Mouse (Mus musculus): ENCODE data around the gene Csmd2. TPM values are rescaled to one million over a fixed set of nuclear protein-coding genes. Genes with fewer than 3 reads are reported as not detected.
"Not testable (repeated sequence)": the region's sequence is repeated elsewhere in the genome, so short reads cannot be mapped to it uniquely, and the experiment has no call there.

Gene Csmd2
- polyA plus RNA-seq, 1 experiment = 0.17 TPM

DNA sequence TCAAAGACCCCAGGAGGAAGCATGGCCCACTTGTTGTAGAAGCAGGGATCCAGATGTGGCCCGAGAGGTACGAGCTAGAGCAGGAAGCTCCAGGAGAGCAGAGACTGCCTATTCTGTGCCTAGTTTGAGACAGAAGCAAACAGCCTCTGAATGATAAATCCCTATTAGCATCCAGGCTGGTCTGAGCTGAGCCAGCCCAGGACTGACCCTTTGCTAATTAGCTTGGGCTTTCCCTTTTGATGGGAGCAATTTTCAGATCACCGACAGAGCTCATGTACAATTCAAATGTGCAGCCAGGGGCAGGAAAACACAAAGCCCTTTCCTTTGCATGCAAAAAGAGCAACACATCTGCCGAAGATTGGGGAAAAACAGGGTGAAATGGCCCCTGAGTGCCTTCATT, 54.2 kb downstream of the Csmd2 start:
- H3K27ac ChIP-seq (ENCODE audit: insufficient read depth, low read depth, low read length) = no peak overlapping the region
- H3K4me3 ChIP-seq (ENCODE audit: insufficient read depth, low read length) = no peak overlapping the region
- no peak for TF ChIP-seq CTCF (IDR thresholded peaks at IDR 0.05; ENCODE audit: low read depth, low read length)
- no peak for TF ChIP-seq POLR2A (IDR thresholded peaks at IDR 0.05; ENCODE audit: borderline replicate concordance, low read depth, low read length)
- H3K4me1 ChIP-seq (ENCODE audit: control insufficient read depth, insufficient read depth, low read length) = no peaks in the 10 kb centered on the region

DNA sequence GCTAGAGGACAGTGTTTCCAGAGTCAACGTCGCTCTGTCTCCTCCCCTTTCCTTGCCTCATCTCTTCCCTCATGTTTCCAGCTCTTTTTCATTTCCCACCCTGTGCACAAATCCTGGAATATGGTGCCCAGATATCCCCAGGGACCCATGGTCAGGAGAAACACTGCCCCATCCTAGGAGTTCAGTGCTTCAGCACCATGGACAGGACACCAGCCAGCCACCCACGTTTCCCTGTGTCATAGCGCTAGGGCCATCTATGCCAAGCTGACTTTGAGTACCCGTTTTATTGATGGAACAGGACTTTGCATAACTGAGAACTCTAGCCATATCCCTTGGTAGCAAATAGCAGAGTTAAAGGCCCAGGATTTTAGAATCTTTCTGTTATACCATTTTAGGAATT, 55.0 kb downstream of the Csmd2 start:
- TF ChIP-seq POLR2A (IDR thresholded peaks at IDR 0.05; ENCODE audit: borderline replicate concordance, low read depth, low read length) (no peak), CTCF (IDR thresholded peaks at IDR 0.05; ENCODE audit: low read depth, low read length) (no peak)
- no peak overlapping the region for H3K4me3 ChIP-seq (ENCODE audit: insufficient read depth, low read length)
- no peaks in the 10 kb centered on the region for H3K4me1 ChIP-seq (ENCODE audit: control insufficient read depth, insufficient read depth, low read length)
- H3K27ac ChIP-seq (ENCODE audit: insufficient read depth, low read depth, low read length) = no peak overlapping the region

DNA sequence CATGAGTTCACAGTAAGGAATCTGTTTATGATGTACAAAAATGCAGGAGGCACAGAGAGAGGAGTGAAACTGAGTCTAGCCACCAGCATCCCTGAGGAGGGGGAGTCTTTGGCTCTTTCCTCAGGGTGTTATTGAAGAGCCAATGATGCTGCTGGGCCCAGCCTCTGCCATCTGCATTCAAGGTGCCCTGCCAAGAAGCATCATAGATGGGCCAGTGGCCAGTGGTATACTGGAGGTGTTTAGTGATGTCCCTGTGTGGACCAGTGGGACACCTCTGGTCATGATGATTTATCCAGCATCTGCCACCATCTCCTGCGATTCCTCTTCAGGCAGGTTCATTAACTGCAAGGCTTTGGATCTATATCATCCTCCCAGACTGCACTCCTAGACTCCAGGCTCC, 61.1 kb downstream of the Csmd2 start:
- Histone ChIP-seq H3K27ac (ENCODE audit: insufficient read depth, low read depth, low read length) (no peak overlapping the region), H3K4me3 (ENCODE audit: insufficient read depth, low read length) (no peak overlapping the region), H3K4me1 (ENCODE audit: control insufficient read depth, insufficient read depth, low read length) (no peaks in the 10 kb centered on the region)
- TF ChIP-seq CTCF (IDR thresholded peaks at IDR 0.05; ENCODE audit: low read depth, low read length) = no peak
- no peak for TF ChIP-seq POLR2A (IDR thresholded peaks at IDR 0.05; ENCODE audit: borderline replicate concordance, low read depth, low read length)

DNA sequence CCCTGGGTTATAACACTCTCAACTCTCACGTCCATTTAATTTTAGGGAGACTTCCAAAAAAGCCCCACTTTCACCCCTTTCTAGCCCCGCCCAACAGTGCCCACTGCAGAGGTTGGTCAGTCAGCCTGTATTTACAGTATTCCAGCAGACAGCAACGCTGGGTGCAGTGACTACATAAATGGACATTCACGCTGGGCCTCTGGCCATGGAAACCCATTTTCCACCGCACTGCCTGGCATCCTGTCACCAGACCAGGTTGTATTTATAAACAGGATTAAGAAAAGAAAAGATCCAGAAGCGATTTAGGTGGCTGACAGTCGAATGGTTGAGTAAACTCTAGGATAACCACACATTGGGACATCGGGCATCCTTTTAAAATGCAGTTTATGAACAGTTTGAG, 65.0 kb downstream of the Csmd2 start:
- no peaks in the 10 kb centered on the region for H3K4me1 ChIP-seq (ENCODE audit: control insufficient read depth, insufficient read depth, low read length)
- H3K4me3 ChIP-seq (ENCODE audit: insufficient read depth, low read length) = no peak overlapping the region
- TF ChIP-seq CTCF (IDR thresholded peaks at IDR 0.05; ENCODE audit: low read depth, low read length) (no peak), POLR2A (IDR thresholded peaks at IDR 0.05; ENCODE audit: borderline replicate concordance, low read depth, low read length) (no peak)
- H3K27ac ChIP-seq (ENCODE audit: insufficient read depth, low read depth, low read length) = no peak overlapping the region

DNA sequence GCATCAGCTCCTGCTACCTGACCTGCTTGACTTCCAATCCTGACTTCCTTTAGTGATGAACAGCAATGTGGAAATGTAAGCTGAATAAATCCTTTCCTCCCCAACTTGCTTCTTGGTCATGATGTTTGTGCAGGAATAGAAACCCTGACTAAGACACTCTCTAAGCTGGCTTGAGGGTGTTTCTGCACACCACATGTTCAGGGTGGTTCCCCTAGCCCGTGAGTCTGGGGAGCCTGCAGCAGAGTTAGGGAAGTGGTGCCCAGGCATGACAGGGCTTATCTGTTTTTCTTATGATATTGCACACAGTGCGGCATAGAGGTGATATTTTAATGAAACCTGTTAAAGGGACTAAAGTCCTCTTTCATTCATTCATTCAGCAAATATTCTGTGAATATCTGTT, 73.6 kb downstream of the Csmd2 start:
- H3K4me3 ChIP-seq (ENCODE audit: insufficient read depth, low read length); H3K4me1 ChIP-seq (ENCODE audit: control insufficient read depth, insufficient read depth, low read length); H3K27ac ChIP-seq (ENCODE audit: insufficient read depth, low read depth, low read length): not testable (repeated sequence)

DNA sequence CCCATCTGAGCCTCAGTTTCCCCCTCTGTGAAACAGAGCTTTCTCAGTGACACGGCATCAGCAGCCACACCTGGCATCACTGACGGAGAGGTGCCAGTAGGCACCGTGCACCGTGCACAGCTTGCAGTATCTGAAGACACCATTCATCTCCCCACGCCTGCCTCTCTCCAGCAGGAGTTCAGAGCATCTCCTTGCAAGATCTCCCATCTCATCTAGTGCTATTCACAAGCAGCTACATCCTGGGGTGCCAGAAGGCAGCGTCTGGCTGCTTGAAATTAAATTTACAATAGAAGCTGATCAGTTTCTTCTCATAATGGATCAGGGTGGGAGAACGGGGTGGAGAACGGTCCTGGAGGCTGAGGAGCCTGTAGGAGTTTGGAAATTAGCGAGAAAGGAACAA, 79.5 kb downstream of the Csmd2 start:
- Histone ChIP-seq H3K27ac (ENCODE audit: insufficient read depth, low read depth, low read length) (no peak overlapping the region), H3K4me3 (ENCODE audit: insufficient read depth, low read length) (no peak overlapping the region), H3K4me1 (ENCODE audit: control insufficient read depth, insufficient read depth, low read length) (no peaks in the 10 kb centered on the region)
- TF ChIP-seq POLR2A (IDR thresholded peaks at IDR 0.05; ENCODE audit: borderline replicate concordance, low read depth, low read length) (no peak), CTCF (IDR thresholded peaks at IDR 0.05; ENCODE audit: low read depth, low read length) (no peak)

DNA sequence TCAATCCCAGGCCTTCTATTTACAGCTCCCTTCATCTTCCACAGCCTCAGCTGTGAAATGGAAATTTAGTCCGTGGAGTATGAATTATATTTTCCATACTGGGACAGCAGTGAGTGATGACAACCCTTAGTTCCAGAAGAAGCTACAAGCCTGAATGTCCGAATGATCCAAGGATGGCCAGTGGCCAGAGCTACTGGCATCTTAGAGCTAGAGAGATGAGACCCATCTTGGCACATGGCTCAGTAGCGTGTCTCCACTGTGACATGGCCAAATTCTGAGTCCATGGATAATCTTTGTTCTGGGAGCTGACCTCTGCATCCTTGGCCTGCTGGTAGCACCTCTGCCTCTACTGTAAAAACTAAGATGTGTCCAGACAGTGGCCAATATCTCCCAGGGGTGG, 96.8 kb downstream of the Csmd2 start:
- Histone ChIP-seq H3K4me3 (ENCODE audit: insufficient read depth, low read length) (no peak overlapping the region), H3K27ac (ENCODE audit: insufficient read depth, low read depth, low read length) (no peak overlapping the region), H3K4me1 (ENCODE audit: control insufficient read depth, insufficient read depth, low read length) (no peaks in the 10 kb centered on the region)
- no peak for TF ChIP-seq CTCF (IDR thresholded peaks at IDR 0.05; ENCODE audit: low read depth, low read length)

DNA sequence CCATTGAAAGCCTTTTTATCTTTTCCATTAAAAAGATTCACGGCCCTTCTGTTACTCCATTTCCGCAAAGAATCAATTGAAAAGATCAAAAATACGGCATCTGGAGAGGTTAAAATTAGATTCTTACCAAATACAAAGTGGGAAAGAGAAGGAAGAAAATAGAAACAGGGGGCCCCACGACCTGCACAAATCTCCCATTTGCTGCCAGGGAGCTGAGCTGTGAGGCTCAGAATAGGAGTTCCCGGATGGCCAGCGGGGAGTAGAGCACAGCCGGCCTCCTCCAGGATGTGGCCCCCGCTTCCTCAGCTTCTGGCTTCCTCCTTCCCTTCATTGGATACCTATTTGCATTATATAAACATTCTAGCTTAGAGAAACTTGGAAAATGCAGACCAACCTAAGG, 97.4 kb downstream of the Csmd2 start:
- TF ChIP-seq CTCF (IDR thresholded peaks at IDR 0.05; ENCODE audit: low read depth, low read length) (no peak), POLR2A (IDR thresholded peaks at IDR 0.05; ENCODE audit: borderline replicate concordance, low read depth, low read length) (no peak)
- no peak overlapping the region for H3K4me3 ChIP-seq (ENCODE audit: insufficient read depth, low read length)
- H3K27ac ChIP-seq (ENCODE audit: insufficient read depth, low read depth, low read length) = no peak overlapping the region
- H3K4me1 ChIP-seq (ENCODE audit: control insufficient read depth, insufficient read depth, low read length) = no peaks in the 10 kb centered on the region

DNA sequence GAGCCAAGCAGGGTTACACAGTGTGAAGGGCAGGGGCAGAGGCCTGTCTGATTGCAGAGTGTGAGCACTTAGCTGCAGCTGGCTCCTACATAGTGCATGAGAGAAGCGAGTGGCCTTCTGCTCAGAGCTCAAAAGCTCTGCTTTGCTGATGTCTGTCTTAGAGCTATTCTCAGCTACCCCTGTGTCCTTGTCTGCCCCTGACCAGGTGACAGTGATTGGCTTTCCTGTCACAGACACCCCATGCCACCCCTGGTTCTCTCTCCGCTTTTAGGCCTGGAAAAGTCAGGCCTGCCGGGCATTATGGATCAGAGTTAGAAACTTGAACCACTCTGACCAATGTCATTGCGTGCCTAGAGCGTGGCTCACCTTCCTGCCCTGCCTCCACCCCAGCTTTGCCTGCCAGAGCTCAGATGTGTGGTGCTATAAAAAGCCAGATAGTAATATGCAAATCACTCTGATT, 99.5 kb downstream of the Csmd2 start:
- no peak overlapping the region for H3K4me3 ChIP-seq (ENCODE audit: insufficient read depth, low read length)
- TF ChIP-seq POLR2A (IDR thresholded peaks at IDR 0.05; ENCODE audit: borderline replicate concordance, low read depth, low read length) = no peak
- no peak overlapping the region for H3K27ac ChIP-seq (ENCODE audit: insufficient read depth, low read depth, low read length)
- no peaks in the 10 kb centered on the region for H3K4me1 ChIP-seq (ENCODE audit: control insufficient read depth, insufficient read depth, low read length)

DNA sequence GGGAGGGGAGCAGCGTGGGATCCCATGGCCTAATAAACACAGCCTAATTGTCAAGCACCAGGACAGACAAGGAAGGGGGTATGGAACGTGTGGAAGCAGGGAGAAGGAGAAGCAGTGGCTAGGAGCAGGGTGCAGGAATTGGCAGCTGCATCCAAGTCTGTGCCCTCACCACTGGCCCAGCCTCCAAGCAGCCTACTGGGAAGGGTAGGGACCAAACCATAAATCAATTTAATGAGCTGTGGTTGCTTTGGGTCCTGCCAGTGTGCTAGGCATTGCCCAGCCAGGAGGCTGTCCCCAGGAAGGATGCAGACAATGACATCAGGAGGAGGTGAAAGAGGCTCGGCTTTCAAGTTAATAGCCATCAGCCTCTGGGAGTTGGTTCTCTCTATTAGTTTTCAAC, 100.0 kb downstream of the Csmd2 start:
- TF ChIP-seq POLR2A (IDR thresholded peaks at IDR 0.05; ENCODE audit: borderline replicate concordance, low read depth, low read length) (no peak), CTCF (IDR thresholded peaks at IDR 0.05; ENCODE audit: low read depth, low read length) (no peak)
- no peak overlapping the region for H3K4me3 ChIP-seq (ENCODE audit: insufficient read depth, low read length)

DNA sequence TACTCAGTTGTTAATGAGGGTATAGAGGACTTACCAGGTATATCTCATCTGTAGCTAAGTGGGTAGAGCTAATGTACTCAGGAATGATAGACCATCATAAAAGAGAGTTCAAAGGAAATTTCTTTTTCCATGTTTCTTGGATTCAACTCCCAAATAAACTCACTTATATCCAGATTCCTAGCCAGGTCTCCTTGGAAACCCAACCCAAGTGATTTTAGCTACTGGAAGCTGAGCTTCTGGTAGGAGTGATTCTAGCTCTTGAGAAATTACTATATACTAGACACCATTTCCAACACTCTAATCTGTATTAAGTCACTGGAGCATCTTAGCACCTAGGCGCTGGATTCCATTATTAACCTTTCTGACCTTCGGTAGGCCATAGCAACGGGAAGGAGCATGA, 100.6 kb downstream of the Csmd2 start:
- H3K27ac ChIP-seq (ENCODE audit: insufficient read depth, low read depth, low read length) = no peak overlapping the region
- no peak overlapping the region for H3K4me3 ChIP-seq (ENCODE audit: insufficient read depth, low read length)
- H3K4me1 ChIP-seq (ENCODE audit: control insufficient read depth, insufficient read depth, low read length) = no peaks in the 10 kb centered on the region
- no peak for TF ChIP-seq POLR2A (IDR thresholded peaks at IDR 0.05; ENCODE audit: borderline replicate concordance, low read depth, low read length)
- no peak for TF ChIP-seq CTCF (IDR thresholded peaks at IDR 0.05; ENCODE audit: low read depth, low read length)

More for the DNA sequence above, 100.0 kb downstream of the Csmd2 start:
- Histone ChIP-seq H3K4me1 (ENCODE audit: control insufficient read depth, insufficient read depth, low read length) (no peaks in the 10 kb centered on the region), H3K27ac (ENCODE audit: insufficient read depth, low read depth, low read length) (no peak overlapping the region)

Measured in bone marrow macrophage, adult 2 months (primary cell).